Comparison of ENCODE assay signal across 11 mouse cellular contexts in genomic region chr10:102511461-102511806, GRCm38 (mm10). TPM values are rescaled to one million over a fixed set of nuclear protein-coding genes. Genes with fewer than 3 reads are reported as not detected.
A peak's percentile ranks its signal among the peaks of the same experiment; 100 is the strongest.
DNase-seq lines count a peak whose midpoint lies in the region; ATAC-seq and TF ChIP-seq lines count a peak whose summit lies in the region.
"Had no signal": no experiment of that assay in that cellular context is flagged by ENCODE, and none has a peak within 500 bp of the region (broad histone marks: within the 10 kb centered on the region; RNA-seq: fewer than 3 reads in every experiment).

No protein-coding gene starts in this region.

- TF ChIP-seq CTCF in hindbrain, postnatal 0 days (IDR thresholded peaks at IDR 0.05; ENCODE audit: low read depth) = no peak
- TF ChIP-seq CTCF in stomach, postnatal 0 days (IDR thresholded peaks at IDR 0.05; ENCODE audit: low read depth) = no peak

- peak overlapping the region; percentile 41; the same call in 1 of the 2 replicates for H3K27ac ChIP-seq in heart, embryonic 13.5 days (replicated peaks)
- H3K27ac ChIP-seq in midbrain, embryonic 10.5 days (replicated peaks) = peak overlapping the region; percentile 46; the same call in 1 of the 2 replicates
- no peak overlapping the region for H3K27ac ChIP-seq in midbrain, embryonic 16.5 days (ENCODE audit: low read length)
- H3K27ac ChIP-seq in hindbrain, postnatal 0 days = no peak overlapping the region
- peak overlapping the region; percentile 84 for H3K27ac ChIP-seq in stomach, postnatal 0 days (replicated peaks)

- H3K4me3 ChIP-seq in heart, embryonic 13.5 days = no peak overlapping the region
- no peak overlapping the region for H3K4me3 ChIP-seq in midbrain, embryonic 10.5 days
- no peak overlapping the region for H3K4me3 ChIP-seq in midbrain, embryonic 16.5 days (ENCODE audit: low read depth, low read length)
- H3K4me3 ChIP-seq in hindbrain, postnatal 0 days (ENCODE audit: low read length) = no peak overlapping the region
- peak overlapping the region; percentile 35; the same call in 1 of the 2 replicates for H3K4me3 ChIP-seq in stomach, postnatal 0 days (ENCODE audit: low read depth, low read length)

- no peaks in the 10 kb centered on the region for H3K27me3 ChIP-seq in heart, embryonic 13.5 days (replicated peaks)
- H3K27me3 ChIP-seq in midbrain, embryonic 10.5 days (ENCODE audit: low read depth, poor library complexity, severe bottlenecking) = no peaks in the 10 kb centered on the region
- H3K27me3 ChIP-seq in midbrain, embryonic 16.5 days (ENCODE audit: control insufficient read depth, insufficient read depth, low read depth, low read length) = no peaks in the 10 kb centered on the region
- H3K27me3 ChIP-seq in hindbrain, postnatal 0 days (ENCODE audit: insufficient read depth, low read length) = no peaks in the 10 kb centered on the region
- no peaks in the 10 kb centered on the region for H3K27me3 ChIP-seq in stomach, postnatal 0 days (ENCODE audit: control insufficient read depth, insufficient read depth, low read length)

- H3K36me3 ChIP-seq in heart, embryonic 13.5 days = no peaks in the 10 kb centered on the region
- H3K36me3 ChIP-seq in midbrain, embryonic 10.5 days = no peaks in the 10 kb centered on the region
- no peaks in the 10 kb centered on the region for H3K36me3 ChIP-seq in midbrain, embryonic 16.5 days (ENCODE audit: control insufficient read depth, insufficient read depth, low read length)
- H3K36me3 ChIP-seq in hindbrain, postnatal 0 days (ENCODE audit: insufficient read depth, low read length) = no peaks in the 10 kb centered on the region
- H3K36me3 ChIP-seq in stomach, postnatal 0 days (ENCODE audit: control insufficient read depth, insufficient read depth, low read length) = no peaks in the 10 kb centered on the region

- no peaks in the 10 kb centered on the region for H3K9me3 ChIP-seq in heart, embryonic 13.5 days
- no peaks in the 10 kb centered on the region for H3K9me3 ChIP-seq in midbrain, embryonic 10.5 days (replicated peaks)
- no peaks in the 10 kb centered on the region for H3K9me3 ChIP-seq in midbrain, embryonic 16.5 days (replicated peaks; ENCODE audit: control insufficient read depth, low read length, poor library complexity, severe bottlenecking)
- no peaks in the 10 kb centered on the region for H3K9me3 ChIP-seq in hindbrain, postnatal 0 days (ENCODE audit: low read length)
- H3K9me3 ChIP-seq in stomach, postnatal 0 days (ENCODE audit: control insufficient read depth, low read length) = no peaks in the 10 kb centered on the region

- TF ChIP-seq EP300 in stomach, postnatal 0 days (optimal IDR thresholded peaks at IDR 0.05) = no peak

- peak overlapping the region; percentile 41 for H3K4me2 ChIP-seq in heart, embryonic 13.5 days
- no peak overlapping the region for H3K4me2 ChIP-seq in midbrain, embryonic 16.5 days (ENCODE audit: low read length)
- H3K4me2 ChIP-seq in hindbrain, postnatal 0 days (ENCODE audit: low read depth, low read length) = 0 out of 2 replicates have a peak overlapping the region, but pooled peaks have one; percentile 11
- peak overlapping the region; percentile 37 for H3K4me2 ChIP-seq in stomach, postnatal 0 days (replicated peaks; ENCODE audit: low read depth)

- H3K4me1 ChIP-seq in heart, embryonic 13.5 days = peaks cover 9% of the 10 kb centered on the region; the same call in 1 of the 2 replicates
- peaks cover 10% of the 10 kb centered on the region for H3K4me1 ChIP-seq in midbrain, embryonic 10.5 days
- no peaks in the 10 kb centered on the region for H3K4me1 ChIP-seq in midbrain, embryonic 16.5 days (ENCODE audit: control insufficient read depth, insufficient read depth, low read length)
- H3K4me1 ChIP-seq in hindbrain, postnatal 0 days (ENCODE audit: insufficient read depth, low read length) = no peaks in the 10 kb centered on the region
- H3K4me1 ChIP-seq in stomach, postnatal 0 days (replicated peaks; ENCODE audit: control insufficient read depth, insufficient read depth) = no peaks in the 10 kb centered on the region

- no peak overlapping the region for H3K9ac ChIP-seq in heart, embryonic 13.5 days
- H3K9ac ChIP-seq in midbrain, embryonic 16.5 days (ENCODE audit: low read depth, low read length) = no peak overlapping the region
- H3K9ac ChIP-seq in hindbrain, postnatal 0 days (replicated peaks; ENCODE audit: low read length) = no peak overlapping the region
- H3K9ac ChIP-seq in stomach, postnatal 0 days (ENCODE audit: low read length) = no peak overlapping the region

- no peak for DNase-seq in heart, postnatal 4 days
- no peak for DNase-seq in midbrain, embryonic 10.5 days (ENCODE audit: low spot score)
- no peak for DNase-seq in hindbrain, postnatal 0 days (ENCODE audit: low spot score)
- DNase-seq in stomach, postnatal 0 days (ENCODE audit: low spot score) = no peak
- DNase-seq in cerebellum, adult 8-10 months = no peak
- DNase-seq in adrenal gland, adult 2 months = no peak
- DNase-seq: thymus, adult 18-20 months had no signal

- ATAC-seq in heart, embryonic 13.5 days (ENCODE audit: extremely low read depth, insufficient number of reproducible peaks, low FRiP score, low TSS enrichment) = no peak
- ATAC-seq in midbrain, embryonic 16.5 days = no peak
- ATAC-seq in hindbrain, postnatal 0 days = no peak; the same call in 1 of the 2 replicates
- no peak for ATAC-seq in stomach, postnatal 0 days (ENCODE audit: low FRiP score, low TSS enrichment)

- WGBS in heart, embryonic 13.5 days = 36% methylated on average over 3 of the region's 3 CpGs
- WGBS in midbrain, embryonic 10.5 days = 36% methylated on average over 3 of the region's 3 CpGs
- 36% methylated on average over 3 of the region's 3 CpGs for WGBS in midbrain, embryonic 16.5 days
- 48% methylated on average over 3 of the region's 3 CpGs for WGBS in hindbrain, postnatal 0 days
- 36% methylated on average over 3 of the region's 3 CpGs for WGBS in stomach, postnatal 0 days

RNA-seq across cellular contexts. Expression of gene Rassf9, which starts 0.6 kb away (rescaled TPM):
- polyA plus RNA-seq in heart, embryonic 13.5 days (2015; fragmentation: Nextera tagmentation; extraction: Ambion mirVana) = 1.1 and 1.6 TPM in 2 replicates
- 10 to 100 TPM; 10.1 to 10.7 TPM for total RNA-seq in heart, postnatal 4 days (2021)
- polyA plus RNA-seq in midbrain, embryonic 10.5 days (2016; fragmentation: Nextera tagmentation; extraction: Ambion mirVana) = 0.46 and 0.62 TPM in 2 replicates
- 2.3 and 2.7 TPM in 2 replicates for polyA plus RNA-seq in midbrain, embryonic 16.5 days (2015; fragmentation: Nextera tagmentation; extraction: Ambion mirVana)
- total RNA-seq in hindbrain, postnatal 0 days (2014; rRNA removed) = 2.0 and 3.6 TPM in 2 replicates
- 3.0 and 3.7 TPM in 2 replicates for polyA plus RNA-seq in hindbrain, postnatal 0 days (2015; fragmentation: Nextera tagmentation; extraction: Ambion mirVana)
- 6.0 and 7.5 TPM in 2 replicates for polyA plus RNA-seq in stomach, postnatal 0 days (2015; fragmentation: Nextera tagmentation; extraction: Ambion mirVana)
- 1 to 10 TPM; 4.6 to 7.2 TPM for total RNA-seq in adrenal gland, adult 2 months (2021)
- polyA plus RNA-seq in adrenal gland, adult 2 months (2012; rRNA removed) = 0.11 and 0.16 TPM in 2 replicates
- total RNA-seq: hematopoietic stem cell, adult 5-6 weeks; megakaryocyte-erythroid progenitor cell, adult 5-6 weeks had no signal

RNA-seq across cellular contexts. Expression of gene Nts, which starts 21.1 kb away (rescaled TPM):
- polyA plus RNA-seq in heart, embryonic 13.5 days (2015; fragmentation: Nextera tagmentation; extraction: Ambion mirVana) = 15.2 and 15.6 TPM in 2 replicates
- 10 to 100 TPM in 1 of 2 experiments, 1 to 10 TPM in 1; 8.8 to 10.2 TPM for total RNA-seq in heart, postnatal 4 days (2021)
- 0.17 and 0.21 TPM in 2 replicates for polyA plus RNA-seq in midbrain, embryonic 10.5 days (2016; fragmentation: Nextera tagmentation; extraction: Ambion mirVana)
- 16.0 and 18.2 TPM in 2 replicates for polyA plus RNA-seq in midbrain, embryonic 16.5 days (2015; fragmentation: Nextera tagmentation; extraction: Ambion mirVana)
- 10.1 and 17.8 TPM in 2 replicates for total RNA-seq in hindbrain, postnatal 0 days (2014; rRNA removed)
- 22.4 and 23.4 TPM in 2 replicates for polyA plus RNA-seq in hindbrain, postnatal 0 days (2015; fragmentation: Nextera tagmentation; extraction: Ambion mirVana)
- 0.36 and 0.39 TPM in 2 replicates for polyA plus RNA-seq in stomach, postnatal 0 days (2015; fragmentation: Nextera tagmentation; extraction: Ambion mirVana)
- total RNA-seq in adrenal gland, adult 2 months (2021) = not detected
- polyA plus RNA-seq in adrenal gland, adult 2 months (2012; rRNA removed) = not detected in 2 replicates
- total RNA-seq: hematopoietic stem cell, adult 5-6 weeks; megakaryocyte-erythroid progenitor cell, adult 5-6 weeks had no signal

Comparison
In these comparisons a context has a peak if more than half of its experiments do, and no peak if none do; other contexts are left out.
1. H3K27ac ChIP-seq: peak in heart, embryonic 13.5 days (single experiment), midbrain, embryonic 10.5 days (single experiment) and stomach, postnatal 0 days (single experiment); none in midbrain, embryonic 16.5 days (single experiment) and hindbrain, postnatal 0 days (single experiment).
2. RNA of gene Nts, which starts 21.1 kb away (polyA plus RNA-seq): 22.4 to 23.4 TPM in hindbrain, postnatal 0 days, 16.0 to 18.2 TPM in midbrain, embryonic 16.5 days and 15.2 to 15.6 TPM in heart, embryonic 13.5 days; 0.36 to 0.39 TPM in stomach, postnatal 0 days, 0.17 to 0.21 TPM in midbrain, embryonic 10.5 days and not detected in adrenal gland, adult 2 months; every median in the first group is over 10 times any median in the second.